Mouse (Mus musculus) embryo, embryonic 11.5 days (tissue): ENCODE results near the gene Lrba.

Experiments
- DNase-seq: peaks from one replicate; pipeline ENCODE4 v3.0.0-alpha.2; 2012; ENCODE audit warnings: low read depth, low spot score

Lrba gene

DNA sequence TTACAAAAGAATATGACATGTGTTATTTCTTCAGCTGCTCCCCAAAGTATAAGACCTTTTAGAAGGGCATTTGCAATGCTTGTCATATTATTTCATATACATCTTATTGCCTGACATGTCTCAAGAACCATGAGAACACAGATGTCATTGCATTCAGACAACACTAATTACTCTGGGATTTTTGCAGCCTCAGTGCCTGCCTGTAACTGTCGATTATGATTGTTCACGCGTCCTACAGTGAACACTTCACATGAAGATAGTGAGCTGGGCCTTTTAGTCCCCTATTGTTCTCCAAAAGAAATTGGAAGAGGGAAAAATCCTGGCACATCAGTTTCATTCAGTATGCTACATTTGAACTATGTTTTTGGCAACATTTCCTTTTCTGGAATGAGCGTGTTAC, 335.2 kb downstream of the Lrba start:
- DNase-seq, result no peak

DNA sequence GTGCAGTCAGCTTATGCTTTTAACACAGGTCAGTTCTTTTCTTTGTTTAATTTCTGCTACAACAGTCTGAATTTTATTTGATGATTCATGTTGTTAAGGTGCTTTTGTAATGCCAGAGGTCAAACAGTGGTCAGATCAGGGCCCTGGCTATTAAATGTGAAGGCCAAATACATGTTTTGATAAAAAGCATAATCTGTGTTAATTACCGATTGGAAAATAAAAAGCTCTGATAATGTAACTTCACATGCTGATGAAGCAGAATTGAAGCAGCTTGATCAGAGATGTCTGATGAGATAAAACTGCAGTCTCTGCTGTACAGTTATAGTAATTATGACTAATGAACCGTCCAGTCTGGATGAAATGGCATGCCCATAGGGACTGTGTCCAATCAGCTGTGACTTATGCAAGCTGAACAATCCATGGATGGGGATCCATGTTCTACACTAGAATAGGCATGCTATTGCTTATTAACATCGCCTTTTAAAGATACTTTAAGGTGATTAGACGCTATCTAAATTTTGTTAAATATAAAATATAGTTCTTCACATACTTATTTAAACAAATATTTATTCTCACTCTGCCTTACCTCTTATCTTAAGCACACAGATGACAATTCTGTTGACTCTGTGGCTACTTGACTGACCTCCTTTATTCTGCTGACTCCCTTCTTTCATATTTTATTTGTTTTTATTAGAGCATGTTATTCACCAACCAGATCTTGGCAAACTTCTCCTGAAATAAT, 336.0 kb downstream of the Lrba start:
- DNase-seq, result no peak

DNA sequence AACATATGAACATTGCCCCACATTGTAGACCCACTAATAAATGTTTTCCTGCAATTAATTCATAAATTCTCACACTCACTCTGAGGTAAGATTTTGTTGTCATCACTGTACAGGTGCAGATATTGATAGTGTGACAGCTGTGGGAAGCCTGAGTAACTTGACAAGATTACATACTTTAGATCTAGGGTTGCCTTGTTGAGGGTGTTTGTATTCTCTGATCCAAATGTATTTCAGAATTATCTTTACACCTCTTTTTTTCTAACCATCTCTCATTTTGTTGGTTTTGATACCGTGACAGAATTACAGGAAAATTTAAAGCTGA, 336.5 kb downstream of the Lrba start:
- DNase-seq, result no peak

DNA sequence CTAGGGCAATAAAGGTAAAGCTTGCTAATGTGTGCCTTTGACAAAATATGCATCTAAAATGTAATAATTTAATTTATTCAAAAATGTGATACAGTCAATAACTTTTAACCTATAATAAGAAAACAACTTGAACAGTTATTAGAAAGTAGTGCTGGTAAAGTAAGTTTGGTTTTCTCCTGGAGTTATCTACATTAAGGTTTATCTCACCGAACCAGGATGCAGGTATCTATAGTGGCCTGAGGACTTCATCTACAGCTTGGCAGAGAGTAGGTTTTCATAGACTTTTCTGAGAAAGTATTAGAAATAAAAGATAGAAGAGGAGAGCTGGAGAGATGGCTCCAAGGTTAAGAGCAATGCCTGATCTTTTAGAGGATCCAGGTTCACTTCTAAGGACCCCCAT, 336.9 kb downstream of the Lrba start:
- no peak for DNase-seq

DNA sequence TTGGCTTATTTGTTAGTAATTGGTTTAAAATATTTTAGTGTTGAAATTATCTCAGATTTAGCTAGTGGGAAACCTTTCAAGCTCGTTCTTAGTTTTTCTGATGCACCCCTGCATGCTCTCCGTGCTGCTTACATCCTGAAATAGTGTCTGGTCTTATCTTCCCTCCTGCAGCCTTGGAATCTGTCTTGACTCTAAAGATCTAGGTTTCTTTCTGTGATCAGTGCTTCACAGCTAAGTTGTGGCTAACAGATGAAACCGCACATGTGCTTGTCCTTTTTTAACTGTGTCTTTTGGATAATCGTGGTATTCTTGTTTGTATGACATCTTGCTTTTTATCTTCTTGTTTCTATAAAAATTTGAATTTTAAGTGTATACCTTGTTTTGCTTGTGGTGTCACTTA, 342.8 kb downstream of the Lrba start:
- DNase-seq, result no peak

DNA sequence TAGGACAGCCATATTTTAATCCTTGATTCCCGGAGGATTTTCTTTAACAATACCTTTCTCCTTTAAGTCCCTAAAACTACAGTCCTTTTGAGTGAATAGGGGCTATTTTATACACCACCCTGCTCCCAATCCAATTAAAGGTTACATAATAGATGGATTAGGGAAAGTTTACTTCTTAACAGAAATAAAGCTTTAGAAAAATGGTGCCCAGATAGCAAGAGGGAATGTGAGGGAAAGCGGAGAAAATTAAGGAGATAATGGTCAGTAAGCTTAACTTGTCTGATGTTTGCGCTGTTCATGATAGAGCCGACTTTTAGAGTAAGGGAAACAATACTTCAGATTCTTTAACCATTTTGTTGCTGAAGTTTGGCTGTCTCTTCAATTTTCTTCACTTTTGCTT, 347.0 kb downstream of the Lrba start:
- DNase-seq, result no peak

DNA sequence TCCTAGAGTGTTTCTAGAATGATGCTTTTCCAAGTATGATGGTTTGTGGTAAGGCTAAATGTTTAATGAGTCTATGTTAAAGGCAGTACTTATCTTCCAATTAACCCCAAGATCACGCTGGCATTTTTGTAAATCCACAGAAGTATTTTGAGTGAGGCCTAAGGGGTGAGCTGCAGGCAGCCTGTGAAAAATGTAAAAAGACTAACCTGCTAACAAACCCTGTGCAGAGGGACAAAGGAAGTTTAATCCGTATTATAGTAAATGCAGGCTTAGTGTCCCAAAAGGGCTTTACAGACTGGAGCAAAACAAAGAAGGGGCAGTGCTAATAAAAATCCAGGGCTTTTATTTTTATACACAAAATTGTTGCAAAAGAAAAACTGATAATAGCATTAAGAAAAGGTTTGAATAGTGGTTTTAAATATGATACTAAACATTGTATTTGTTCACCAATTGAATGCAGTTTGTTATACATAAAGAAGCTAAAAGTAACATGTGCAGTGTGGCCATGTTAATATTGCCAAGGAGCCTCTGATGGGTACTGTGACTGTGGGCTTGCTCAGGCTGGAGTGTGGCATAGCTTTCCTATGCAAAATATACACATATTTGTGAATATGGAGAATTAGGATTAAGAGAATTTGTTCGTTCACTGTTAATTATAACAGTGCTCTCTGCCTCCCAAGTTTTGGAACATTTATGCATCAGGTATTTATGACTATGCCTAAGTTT, 348.2 kb downstream of the Lrba start:
- no peak for DNase-seq

DNA sequence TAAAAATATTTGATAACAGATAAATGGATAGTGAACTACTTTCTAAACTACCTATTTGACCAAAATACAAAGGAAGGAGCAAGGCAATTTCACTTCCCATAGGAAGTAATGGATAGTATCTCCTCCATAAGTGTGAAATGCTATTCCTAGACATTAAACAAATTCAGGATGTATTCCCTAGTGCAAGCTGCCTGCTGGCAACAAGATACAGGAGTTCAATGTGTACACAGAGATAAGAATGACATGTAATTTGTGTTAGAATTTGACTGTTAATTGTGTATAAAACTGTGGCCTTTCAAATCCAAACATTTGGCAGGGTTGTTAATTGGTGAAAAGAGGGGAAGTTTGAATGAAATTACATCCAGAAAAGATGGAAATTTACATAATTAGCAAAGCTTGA, 350.8 kb downstream of the Lrba start:
- no peak for DNase-seq

DNA sequence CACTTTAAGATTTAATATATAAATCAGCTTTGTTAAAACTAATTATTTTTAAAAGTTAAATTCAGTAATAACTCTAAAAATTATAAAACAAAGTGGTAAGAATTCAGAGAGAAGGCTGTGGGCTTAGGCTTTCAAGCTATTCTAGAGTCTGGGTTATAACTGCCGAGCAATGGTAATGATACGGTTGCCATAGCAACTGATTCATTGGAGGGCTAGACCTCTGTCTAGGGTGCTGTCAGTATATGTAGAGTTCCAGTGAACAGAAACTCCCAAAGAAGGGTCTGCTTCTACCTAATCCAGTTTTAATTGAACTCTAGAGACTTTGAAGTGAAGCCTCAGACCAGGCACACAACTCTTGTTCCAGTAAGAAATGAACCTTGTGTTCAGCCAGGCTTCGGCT, 377.8 kb downstream of the Lrba start:
- no peak for DNase-seq

DNA sequence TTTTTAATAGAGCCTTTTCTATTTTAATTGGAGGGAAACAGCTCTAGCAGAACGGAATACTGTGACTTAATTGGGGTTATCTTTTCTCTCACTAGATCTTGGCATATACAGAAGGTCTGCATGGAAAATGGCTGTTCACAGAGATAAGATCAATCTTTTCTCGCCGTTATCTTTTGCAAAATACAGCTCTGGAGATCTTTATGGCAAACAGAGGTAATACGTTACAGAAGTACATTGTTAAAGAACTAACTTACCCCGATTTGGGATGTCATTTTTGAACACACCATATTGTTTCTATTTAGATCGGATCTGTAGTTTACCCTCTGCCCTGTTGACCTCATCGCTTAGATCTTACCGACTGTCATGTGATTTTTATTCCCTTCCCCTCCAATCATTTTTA, 381.3 kb downstream of the Lrba start:
- DNase-seq, result no peak

DNA sequence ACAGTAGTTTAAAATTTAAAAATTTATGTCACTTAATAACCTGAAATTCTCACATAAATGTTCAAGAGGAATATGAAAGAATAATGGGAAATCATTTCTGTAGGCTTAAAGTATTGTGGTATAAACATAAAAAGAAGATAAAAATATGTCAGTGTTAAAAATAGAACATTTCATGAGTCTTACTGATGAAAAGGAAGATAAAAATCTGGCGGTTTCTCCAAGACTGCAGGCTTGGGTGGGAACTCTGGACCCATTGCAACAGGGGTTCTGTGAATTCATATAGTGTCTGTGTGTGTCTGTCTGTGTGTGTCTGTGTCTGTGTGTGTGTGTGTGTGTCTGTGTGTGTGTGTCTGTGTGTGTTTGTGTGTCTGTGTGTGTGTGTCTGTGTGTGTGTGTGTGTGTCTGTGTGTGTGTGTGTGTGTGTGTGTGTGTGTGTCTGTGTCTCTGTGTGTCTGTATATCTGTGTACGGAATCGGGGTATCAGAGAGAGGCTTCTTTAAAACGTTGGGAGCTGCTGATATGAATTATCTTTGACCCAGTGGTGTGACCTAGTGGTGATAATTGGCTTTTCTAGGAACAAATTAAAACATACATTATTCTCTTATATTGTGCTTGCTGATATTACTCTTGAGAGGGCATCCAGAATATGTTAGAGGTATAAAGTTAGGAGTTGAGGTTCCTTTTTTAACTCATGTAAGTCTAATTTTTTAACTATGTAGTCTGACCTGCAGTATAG, 402.7 kb downstream of the Lrba start:
- DNase-seq, result no peak

DNA sequence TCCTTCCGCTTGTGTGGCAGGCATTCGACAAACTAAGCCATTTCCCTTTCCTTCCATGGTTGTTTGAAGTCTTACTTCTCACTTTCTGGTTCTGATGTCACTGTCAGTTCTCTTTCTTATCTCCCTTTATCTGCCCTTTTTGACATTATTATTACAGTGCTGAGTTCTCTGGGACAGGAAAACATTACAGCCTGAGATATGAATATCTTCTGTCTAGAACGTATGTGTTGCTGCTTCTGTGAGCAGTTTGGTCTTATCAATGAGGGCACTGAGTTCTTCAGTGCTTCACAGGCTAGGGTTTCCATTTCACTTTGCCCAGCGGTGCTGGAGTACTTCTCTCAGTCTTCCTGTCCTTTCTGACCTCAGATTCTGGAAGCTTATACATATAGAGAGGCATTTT, 404.9 kb downstream of the Lrba start:
- DNase-seq, result no peak

DNA sequence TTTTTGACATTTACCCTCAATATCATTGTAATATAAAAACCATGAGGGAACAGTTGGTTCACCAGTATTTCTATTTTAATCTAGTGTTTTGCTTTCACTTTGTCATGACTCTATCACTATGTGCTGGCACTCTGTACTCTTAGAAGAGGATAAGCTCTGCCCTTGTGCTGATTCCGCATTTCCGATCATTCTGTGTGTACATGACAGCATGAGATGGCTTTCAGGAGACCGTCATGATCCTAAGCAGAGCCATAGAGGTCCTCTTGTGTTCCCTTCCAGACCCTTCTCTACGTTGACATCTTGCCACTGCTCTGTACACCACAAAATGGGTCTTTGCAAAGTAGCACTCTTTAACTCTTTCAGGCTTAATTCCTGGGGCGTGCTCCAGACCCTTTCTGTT, 411.0 kb downstream of the Lrba start:
- DNase-seq, result no peak

DNA sequence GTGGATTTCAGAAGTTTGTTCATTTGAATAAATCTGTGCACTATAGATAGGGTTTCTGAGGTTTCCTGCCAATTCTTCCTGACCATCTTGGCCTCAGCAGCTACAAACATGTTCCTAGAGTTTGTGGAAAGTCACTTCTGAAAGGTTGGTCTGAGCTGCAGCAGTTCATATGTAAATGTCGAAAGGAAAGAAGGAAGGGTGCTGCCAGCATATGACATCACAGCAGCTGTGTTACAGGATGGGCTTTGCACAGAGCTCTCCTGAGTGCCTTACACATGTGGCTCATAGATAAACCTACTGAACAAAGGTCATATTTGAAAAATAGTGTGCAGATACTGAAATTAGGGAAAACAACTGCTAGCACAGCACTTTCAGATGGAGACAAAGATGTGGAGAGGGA, 411.5 kb downstream of the Lrba start:
- no peak for DNase-seq

DNA sequence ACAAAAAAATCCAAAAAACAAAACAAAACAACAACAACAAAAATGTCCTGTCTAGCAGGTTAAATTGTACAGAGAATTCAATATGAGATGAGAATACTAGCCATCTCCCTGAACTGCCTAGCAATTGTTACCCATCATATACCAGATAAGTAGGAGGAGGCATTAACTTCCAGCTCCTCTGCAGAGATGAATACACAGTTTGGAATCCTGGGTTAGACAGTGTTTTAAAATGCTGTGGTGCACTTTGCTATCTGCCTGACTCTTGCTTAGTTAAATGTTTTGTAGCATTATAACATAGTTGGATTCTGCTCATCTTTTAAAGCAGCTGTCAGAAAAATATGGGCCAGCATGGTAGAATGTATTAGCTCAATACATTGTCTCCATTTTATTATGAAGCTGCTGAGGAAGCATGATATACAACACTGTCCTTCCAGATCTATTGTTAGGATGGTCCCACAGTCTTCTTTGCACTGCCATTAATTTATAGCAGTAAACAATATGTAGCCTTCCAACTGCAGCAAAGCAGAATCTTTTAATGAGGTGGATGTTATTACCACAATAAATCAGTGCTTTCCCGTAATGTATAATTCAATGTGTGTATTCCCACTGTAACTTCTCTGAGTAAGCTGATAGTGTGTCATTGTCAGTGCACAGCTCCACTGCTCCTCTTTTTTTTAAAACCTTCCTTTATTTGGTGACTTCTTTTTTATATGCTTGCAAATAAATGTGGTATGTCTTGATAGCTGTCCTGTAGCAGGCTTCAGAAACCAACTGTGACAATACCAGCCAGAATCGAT, 414.3 kb downstream of the Lrba start:
- no peak for DNase-seq

DNA sequence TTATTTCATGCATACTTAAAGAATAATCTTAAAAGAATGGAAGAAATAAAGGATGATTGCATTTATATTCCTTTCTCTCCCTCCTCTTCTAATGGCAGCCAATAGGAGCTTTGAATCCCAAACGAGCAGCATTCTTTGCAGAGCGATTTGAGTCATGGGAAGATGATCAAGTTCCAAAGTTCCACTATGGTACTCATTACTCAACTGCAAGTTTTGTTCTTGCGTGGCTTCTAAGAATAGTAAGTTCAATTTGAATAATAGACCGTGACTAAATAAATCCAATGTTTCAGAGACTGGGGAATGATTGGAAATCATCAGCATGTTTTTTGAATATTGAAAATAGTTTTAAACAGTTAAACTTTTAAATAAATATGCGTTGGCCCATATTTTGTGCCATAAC, 416.9 kb downstream of the Lrba start:
- DNase-seq, result no peak

DNA sequence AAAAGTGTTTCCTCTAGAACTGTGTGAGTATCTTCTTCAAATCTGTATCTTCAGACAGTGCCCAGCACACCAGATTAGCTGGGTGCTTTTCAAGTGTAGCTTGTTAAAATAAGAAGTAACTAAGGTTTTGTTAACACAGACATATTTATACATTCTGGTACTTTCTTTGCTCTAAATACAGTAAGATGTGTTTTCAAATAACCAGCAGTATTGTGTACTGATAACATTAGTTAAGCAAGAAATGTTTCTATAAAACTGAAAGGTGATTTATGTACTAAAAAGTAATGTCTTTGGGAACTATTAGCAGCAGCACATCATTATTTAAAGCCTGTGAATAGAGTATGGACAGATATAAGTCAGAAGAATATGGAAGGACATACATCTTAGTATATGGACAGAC, 417.3 kb downstream of the Lrba start:
- DNase-seq, result no peak

DNA sequence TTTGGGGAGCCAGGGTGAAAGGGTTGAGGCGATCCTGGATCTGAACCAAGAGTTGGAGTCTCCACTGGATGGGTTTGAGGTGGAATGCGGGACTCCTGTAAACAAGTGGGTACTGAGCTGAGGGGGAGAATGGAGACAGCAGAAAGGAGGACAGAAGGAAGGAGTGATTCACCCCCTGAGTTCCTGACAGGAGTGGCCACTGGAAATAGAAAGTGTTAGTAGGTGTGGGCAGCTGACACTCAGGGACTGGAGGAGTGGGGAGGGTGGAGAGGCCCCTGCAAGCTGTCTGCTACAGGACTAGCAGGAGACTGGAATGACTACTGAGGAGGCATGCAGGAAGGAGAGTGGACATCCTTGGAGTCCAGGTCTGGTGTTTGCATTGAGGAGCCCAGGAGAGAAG, 422.3 kb downstream of the Lrba start:
- no peak for DNase-seq

DNA sequence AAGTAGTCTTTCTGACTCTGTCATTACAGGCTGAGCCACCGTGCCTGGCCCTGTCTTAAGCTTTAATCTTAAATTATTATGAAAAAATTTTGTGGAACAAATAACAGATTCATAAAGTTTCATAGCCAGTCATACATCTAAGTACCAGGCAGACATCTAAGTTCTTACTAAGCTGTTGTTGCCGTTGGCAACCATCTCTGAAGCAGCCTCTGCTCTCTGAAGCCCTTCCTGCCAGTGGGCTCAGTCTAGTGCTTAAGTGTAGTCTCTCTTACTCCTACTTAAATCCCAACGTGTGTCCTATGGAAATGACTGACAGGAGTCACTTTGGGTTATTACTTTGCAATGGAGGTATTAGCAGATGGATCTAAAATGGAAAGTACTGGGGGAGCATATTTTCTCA, 426.5 kb downstream of the Lrba start:
- no peak for DNase-seq

DNA sequence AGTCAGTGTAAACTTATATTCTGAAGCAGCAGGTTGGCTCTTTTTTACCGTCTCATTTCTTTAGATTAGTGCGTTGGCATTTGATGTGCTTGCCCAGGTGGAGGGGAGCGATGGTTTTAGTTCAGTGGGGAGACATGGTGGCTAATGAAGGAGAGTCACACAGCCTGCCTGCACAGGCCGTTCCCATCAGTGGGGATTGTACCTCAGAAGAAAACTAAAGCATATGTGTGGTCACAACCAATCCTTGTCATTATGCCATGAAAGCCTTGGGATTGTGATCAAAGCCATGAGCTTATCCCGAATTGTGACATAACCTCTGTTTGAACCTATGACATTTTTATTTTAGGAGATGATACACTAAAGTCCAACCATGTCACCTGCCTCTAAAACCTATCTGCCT, 434.8 kb downstream of the Lrba start:
- DNase-seq, result no peak

DNA sequence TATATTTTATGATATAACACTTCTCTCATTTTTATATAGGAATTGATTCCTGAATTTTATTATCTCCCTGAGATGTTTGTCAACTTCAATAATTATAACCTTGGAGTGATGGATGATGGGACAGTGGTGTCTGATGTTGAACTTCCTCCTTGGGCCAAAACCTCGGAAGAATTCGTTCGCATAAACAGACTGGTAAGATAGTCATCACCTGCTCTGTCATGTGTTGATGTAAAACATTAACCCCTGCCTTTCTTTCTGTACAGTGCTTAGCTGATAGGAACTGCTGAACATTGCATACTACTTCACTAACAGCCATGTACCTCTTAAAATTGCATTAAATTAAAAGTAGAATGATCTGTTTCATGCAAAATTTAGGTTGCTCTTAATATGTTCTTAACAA, 439.9 kb downstream of the Lrba start:
- no peak for DNase-seq

DNA sequence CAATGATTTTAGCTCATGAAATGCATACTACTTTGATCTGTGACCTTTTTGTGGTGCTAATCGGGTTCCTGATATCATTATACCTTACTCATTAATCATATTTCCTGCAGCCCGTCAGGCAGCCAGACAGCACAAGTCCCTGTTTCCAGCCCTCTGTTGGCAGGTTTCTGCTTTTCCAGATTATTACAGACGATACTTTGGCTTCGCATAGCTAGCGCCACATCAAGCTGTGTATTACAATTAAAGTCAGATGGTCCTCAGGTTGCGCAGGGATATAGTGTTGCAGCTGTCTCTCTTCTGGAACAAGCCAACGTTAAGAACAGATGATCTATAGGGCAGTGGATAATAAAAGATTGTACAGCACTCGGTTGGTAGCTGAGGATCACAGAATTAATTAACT, 443.7 kb downstream of the Lrba start:
- no peak for DNase-seq
